Mouse (Mus musculus) liver, adult 2 months (tissue): ENCODE measurements around the gene Zfp36l2.

ENCODE experiments used
- CTCF ChIP-seq: fragments of 200-500 bp; IDR thresholded peaks from 2 replicates; pipeline ENCODE4 v1.5.1; 2011; ENCODE audit warnings: low read depth, low read length, control low read depth
- POLR2A ChIP-seq: fragments of 200-500 bp; IDR thresholded peaks from 2 replicates; pipeline ENCODE4 v1.6.1; 2011; ENCODE audit warnings: low read length, control low read depth; ENCODE audit not compliant: insufficient read depth; ENCODE audit errors: extremely low read depth

DNA sequence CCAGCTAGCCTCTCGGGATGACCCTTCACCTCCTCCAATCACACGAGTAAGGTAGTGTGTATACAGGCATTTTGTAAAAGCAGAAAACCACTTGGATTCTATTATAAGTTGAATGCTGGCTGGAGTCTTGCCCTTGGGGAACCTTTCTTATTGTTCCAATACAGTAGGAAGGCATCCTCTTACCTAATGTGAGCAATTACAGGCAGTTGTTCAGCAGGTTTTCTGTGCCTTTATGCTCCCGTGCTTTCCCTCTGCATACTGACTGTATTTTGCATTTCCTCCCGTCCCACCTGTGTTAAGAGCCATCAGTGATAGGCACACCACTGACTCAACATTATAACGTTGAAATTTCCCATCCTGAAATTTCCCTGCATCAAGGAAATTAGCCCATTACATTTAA lies 17.2 kb upstream of the Zfp36l2 start:
- TF ChIP-seq CTCF: no peak
- TF ChIP-seq POLR2A: no peak
